Mouse (Mus musculus): Measurements from ENCODE around the gene Atp5d. TPM values are rescaled to one million over a fixed set of nuclear protein-coding genes. Genes with fewer than 3 reads are reported as not detected.

The Atp5d gene
- polyA plus RNA-seq, 1 experiment: 1,163 TPM

DNA sequence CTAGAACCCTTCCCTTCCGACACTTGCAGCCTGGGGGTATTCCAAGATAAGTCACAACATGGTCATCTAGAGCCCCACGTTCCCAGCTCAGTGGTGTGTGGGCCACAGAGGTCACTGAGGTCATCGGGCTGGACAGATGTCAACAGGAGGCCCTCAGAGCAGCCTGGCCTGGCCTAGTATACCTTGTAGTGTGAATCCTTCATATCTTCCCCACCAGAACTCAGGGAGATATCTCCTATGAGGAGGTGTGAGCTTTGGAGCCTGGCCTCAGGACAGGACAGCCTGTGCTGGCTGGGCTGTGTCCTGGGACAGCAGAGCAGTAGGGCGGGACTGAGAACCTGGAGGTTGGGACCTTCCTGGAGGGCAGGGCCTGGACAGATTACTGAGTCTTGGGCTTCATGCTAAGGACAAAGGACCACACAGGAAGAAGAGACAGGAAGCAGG, 8.2 kb downstream of the Atp5d start:
- Histone ChIP-seq H3K4me3 (ENCODE audit: control insufficient read depth, insufficient read depth, low read length) (no peak overlapping the region), H3K36me3 (ENCODE audit: control insufficient read depth, insufficient read depth, low read length) (no peaks in the 10 kb centered on the region), H3K4me1 (replicated peaks; ENCODE audit: control insufficient read depth, insufficient read depth, low read length) (peaks cover 20% of the 10 kb centered on the region), H3K27me3 (ENCODE audit: control insufficient read depth, insufficient read depth, low read length) (no peaks in the 10 kb centered on the region), H3K27ac (ENCODE audit: control insufficient read depth, insufficient read depth, low read length) (no peak overlapping the region)
- no peak for TF ChIP-seq CTCF (IDR thresholded peaks at IDR 0.05; ENCODE audit: borderline replicate concordance, control insufficient read depth, extremely low read depth, insufficient read depth, low read length, poor library complexity)
- no peak for TF ChIP-seq POLR2A (IDR thresholded peaks at IDR 0.05; ENCODE audit: control insufficient read depth, extremely low read depth, insufficient read depth, low read length, poor library complexity)
- peak; percentile 12 for DNase-seq
- WGBS: 94% methylated on average over 4 of the region's 4 CpGs

DNA sequence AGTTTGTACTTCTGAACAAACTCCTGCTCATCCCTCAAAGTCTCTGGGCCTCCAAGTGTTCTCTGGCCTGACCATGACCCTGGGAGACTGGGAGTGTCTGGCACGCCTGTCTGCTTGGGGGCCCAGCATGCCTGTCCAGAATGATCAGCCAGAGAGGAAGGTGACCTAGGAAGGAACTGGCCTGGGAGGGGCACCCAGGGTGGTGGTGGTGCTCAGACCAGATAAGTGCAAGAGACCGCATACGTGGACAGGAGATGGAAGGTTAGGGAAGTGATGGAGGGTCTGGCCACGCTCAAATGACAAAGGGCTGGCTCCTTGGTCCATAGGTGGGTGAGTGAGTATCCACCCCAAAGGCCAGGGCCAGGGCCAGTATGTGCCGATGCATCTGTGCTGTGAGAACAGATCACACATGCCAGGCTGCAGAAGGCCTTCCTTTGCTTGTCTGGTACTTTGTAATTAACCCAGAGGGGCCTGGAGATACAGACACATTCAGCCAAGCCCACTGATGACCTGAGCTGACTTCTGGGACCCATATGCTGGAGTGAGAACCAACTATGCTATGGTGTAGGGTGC, 8.8 kb downstream of the Atp5d start:
- Histone ChIP-seq H3K36me3 (ENCODE audit: control insufficient read depth, insufficient read depth, low read length) (no peaks in the 10 kb centered on the region), H3K27me3 (ENCODE audit: control insufficient read depth, insufficient read depth, low read length) (no peaks in the 10 kb centered on the region), H3K27ac (ENCODE audit: control insufficient read depth, insufficient read depth, low read length) (0 out of 2 replicates have a peak overlapping the region, but pooled peaks have one; percentile 13), H3K4me1 (replicated peaks; ENCODE audit: control insufficient read depth, insufficient read depth, low read length) (peaks cover 27% of the 10 kb centered on the region), H3K4me3 (ENCODE audit: control insufficient read depth, insufficient read depth, low read length) (no peak overlapping the region)
- TF ChIP-seq CTCF (IDR thresholded peaks at IDR 0.05; ENCODE audit: borderline replicate concordance, control insufficient read depth, extremely low read depth, insufficient read depth, low read length, poor library complexity) (no peak), POLR2A (IDR thresholded peaks at IDR 0.05; ENCODE audit: control insufficient read depth, extremely low read depth, insufficient read depth, low read length, poor library complexity) (no peak)
- 93% methylated on average over 5 of the region's 5 CpGs for WGBS
- peak; percentile 14 for DNase-seq

DNA sequence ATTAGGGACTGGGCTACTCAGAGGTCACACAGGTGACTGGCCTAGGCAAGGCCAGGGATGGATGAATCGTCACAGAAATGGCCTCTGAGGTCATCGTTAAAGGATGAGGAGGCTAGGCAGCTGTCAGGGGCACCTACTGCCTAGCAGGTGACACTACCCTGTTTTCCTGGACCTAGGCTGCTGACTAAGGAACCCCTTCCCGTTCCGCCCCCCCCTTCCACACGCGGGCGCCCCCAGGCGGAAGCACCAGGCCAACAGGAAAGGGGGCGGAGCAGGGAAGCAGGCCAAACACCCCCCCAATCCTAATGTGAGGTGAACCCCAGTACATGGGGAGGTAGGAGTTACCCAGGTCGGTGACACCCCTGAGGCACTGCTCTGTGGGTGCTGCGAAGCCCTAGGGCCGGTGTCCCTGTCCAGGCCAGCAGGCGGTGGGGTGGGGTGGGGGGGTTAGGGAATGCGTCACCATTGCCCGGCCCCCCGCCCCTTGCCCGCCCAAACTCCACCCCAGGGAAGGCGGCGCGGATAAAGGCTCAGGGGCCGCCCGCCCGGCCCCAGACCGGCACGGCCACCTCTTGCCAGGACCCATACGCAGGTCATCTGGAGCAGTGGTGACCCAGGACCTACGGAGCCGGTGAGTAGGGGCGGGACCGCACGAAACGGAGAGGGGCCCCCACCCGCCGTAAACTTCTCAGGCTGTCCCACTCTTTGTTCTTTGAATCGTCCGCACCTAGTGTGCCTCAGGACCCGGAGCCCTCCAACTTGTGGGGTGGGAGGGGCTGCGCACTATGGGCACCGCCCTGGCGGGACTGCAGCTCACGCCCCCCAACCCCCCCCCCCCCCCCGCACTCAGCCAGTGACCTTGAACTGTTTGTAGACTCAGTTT, 9.5 kb downstream of the Atp5d start, which contains the start of gene Midn:
Midn (plus strand) TSS at position 554 of the 883 bp plus-strand sequence.
- H3K27ac ChIP-seq (ENCODE audit: control insufficient read depth, insufficient read depth, low read length): peak within 1 kb of the TSS; percentile 77
- 1% methylated on average over 41 of the region's 42 CpGs for WGBS
- H3K4me1 ChIP-seq (replicated peaks; ENCODE audit: control insufficient read depth, insufficient read depth, low read length): peaks cover 30% of the 10 kb centered on the region
- peak within 1 kb of the TSS; percentile 67 for H3K4me3 ChIP-seq (ENCODE audit: control insufficient read depth, insufficient read depth, low read length)
- 0 out of 2 replicates have a peak, but pooled peaks cover 1% of the 10 kb centered on the region for H3K36me3 ChIP-seq (ENCODE audit: control insufficient read depth, insufficient read depth, low read length)
- TF ChIP-seq POLR2A (IDR thresholded peaks at IDR 0.05; ENCODE audit: control insufficient read depth, extremely low read depth, insufficient read depth, low read length, poor library complexity): 0 out of 2 replicates have a peak, but pooled peaks have one; percentile 35
- peak; percentile 64 for TF ChIP-seq CTCF (IDR thresholded peaks at IDR 0.05; ENCODE audit: borderline replicate concordance, control insufficient read depth, extremely low read depth, insufficient read depth, low read length, poor library complexity)
- no peaks in the 10 kb centered on the region for H3K27me3 ChIP-seq (ENCODE audit: control insufficient read depth, insufficient read depth, low read length)
- DNase-seq: peak; percentile 77

DNA sequence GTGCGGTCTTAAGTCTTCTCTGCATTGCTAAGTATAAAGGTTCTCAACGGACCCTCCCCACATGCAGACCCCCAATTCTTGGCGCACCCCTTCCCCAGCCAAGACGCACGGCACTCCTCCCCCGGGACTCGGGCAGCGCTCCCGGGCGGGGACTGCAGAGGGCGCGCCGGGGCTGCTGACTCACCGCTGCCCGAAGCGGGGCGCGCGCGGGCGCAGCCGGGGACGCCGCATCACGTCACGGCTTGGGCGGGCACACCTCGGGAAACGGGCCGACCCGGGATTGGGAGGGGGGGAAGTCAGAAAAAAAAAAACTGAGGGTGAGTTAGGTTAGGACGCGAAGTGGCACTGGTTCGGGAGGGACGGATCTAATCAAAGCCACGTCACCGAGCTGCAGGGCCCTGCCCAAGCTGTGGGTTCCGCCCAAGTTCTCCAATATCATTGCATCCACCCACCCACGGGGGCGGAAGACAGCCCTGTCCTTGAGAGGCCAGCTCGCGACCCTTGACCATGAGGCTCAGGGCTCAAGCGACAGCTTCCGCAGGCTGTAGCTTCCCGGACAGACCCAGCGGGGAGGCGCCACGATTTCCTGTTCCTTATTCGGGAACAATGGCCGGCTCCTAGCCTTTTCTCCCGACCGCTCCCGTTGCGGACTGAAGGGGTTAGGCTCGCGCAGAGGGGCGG, 10.3 kb downstream of the Atp5d start:
- DNase-seq: peak; percentile 95
- Histone ChIP-seq H3K36me3 (ENCODE audit: control insufficient read depth, insufficient read depth, low read length) (peaks cover 9% of the 10 kb centered on the region), H3K27me3 (ENCODE audit: control insufficient read depth, insufficient read depth, low read length) (no peaks in the 10 kb centered on the region), H3K27ac (ENCODE audit: control insufficient read depth, insufficient read depth, low read length) (peak overlapping the region; percentile 77), H3K4me3 (ENCODE audit: control insufficient read depth, insufficient read depth, low read length) (peak overlapping the region; percentile 67), H3K4me1 (replicated peaks; ENCODE audit: control insufficient read depth, insufficient read depth, low read length) (peaks cover 30% of the 10 kb centered on the region)
- TF ChIP-seq POLR2A (IDR thresholded peaks at IDR 0.05; ENCODE audit: control insufficient read depth, extremely low read depth, insufficient read depth, low read length, poor library complexity): 0 out of 2 replicates have a peak, but pooled peaks have one; percentile 14
- peak; percentile 86; the same call in 1 of the 2 replicates for TF ChIP-seq CTCF (IDR thresholded peaks at IDR 0.05; ENCODE audit: borderline replicate concordance, control insufficient read depth, extremely low read depth, insufficient read depth, low read length, poor library complexity)
- under 1% methylated on average over 57 of the region's 57 CpGs for WGBS

DNA sequence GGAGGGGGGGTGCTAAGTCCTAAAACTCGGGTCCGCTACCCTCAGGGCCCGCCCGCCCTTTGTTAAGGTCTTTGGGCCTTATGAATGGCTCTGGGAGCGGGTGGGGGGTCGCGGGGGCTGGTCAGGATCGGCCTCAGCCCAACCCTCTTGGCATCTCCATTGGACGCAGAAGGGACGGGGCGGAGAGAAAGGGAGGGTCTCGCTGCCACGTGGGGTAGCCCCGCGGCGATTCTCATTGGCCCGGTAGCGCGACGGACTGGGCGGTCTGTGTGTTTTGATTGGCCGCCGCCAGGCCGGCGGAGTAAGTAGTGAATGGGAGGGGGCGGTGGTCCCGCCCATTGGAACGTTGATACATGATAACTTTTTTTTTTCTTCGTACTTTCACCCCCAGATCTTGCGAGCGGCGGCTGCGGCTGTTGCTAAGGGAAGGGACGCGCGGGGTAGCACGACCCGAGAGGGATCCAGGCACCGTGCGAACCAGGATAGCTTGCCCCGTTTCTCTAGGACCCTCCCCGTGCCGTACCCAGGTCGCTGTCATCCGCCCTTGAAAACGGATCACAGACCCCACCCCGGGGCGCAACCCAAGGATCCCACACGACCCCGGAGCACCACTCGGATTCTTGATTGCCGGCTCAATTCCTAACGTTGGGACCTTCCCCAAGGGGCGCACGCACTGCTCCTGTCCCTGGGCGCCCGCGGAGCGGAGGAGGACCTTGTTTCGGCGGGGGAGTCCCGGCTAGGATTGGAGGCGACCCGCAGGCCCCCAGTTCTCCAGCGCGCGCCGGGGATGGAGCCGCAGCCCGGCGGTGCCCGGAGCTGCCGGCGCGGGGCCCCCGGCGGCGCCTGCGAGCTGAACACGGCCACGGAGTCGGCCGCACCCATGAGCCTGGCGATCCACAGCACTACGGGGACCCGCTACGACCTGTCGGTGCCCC, 11.1 kb downstream of the Atp5d start:
- H3K27me3 ChIP-seq (ENCODE audit: control insufficient read depth, insufficient read depth, low read length): no peaks in the 10 kb centered on the region
- peak; percentile 48; the same call in 1 of the 2 replicates for TF ChIP-seq CTCF (IDR thresholded peaks at IDR 0.05; ENCODE audit: borderline replicate concordance, control insufficient read depth, extremely low read depth, insufficient read depth, low read length, poor library complexity)
- TF ChIP-seq POLR2A (IDR thresholded peaks at IDR 0.05; ENCODE audit: control insufficient read depth, extremely low read depth, insufficient read depth, low read length, poor library complexity): peak; percentile 86
- 1% methylated on average over 87 of the region's 88 CpGs for WGBS
- peaks cover 17% of the 10 kb centered on the region for H3K36me3 ChIP-seq (ENCODE audit: control insufficient read depth, insufficient read depth, low read length)
- peak; percentile 96 for DNase-seq
- H3K4me3 ChIP-seq (ENCODE audit: control insufficient read depth, insufficient read depth, low read length): peak overlapping the region; percentile 96
- peak overlapping the region; percentile 81 for H3K27ac ChIP-seq (ENCODE audit: control insufficient read depth, insufficient read depth, low read length)
- H3K4me1 ChIP-seq (replicated peaks; ENCODE audit: control insufficient read depth, insufficient read depth, low read length): peaks cover 30% of the 10 kb centered on the region
